Mouse (Mus musculus) limb, embryonic 11.5 days (tissue): ENCODE data around the gene Gm12248. TPM values are rescaled to one million over a fixed set of nuclear protein-coding genes. Genes with fewer than 3 reads are reported as not detected.
"Not testable (repeated sequence)": the region's sequence is repeated elsewhere in the genome, so short reads cannot be mapped to it uniquely, and the experiment has no call there.

Source experiments
- ATAC-seq: fragments of 200-750 bp; cut with Nextera tagmentation; 2 replicates; pipeline ENCODE4 v1.8.0; 2017; ENCODE audit warnings: low read depth; ENCODE audit not compliant: insufficient number of reproducible peaks, low FRiP score, low TSS enrichment
- DNase-seq: peaks from one replicate; pipeline ENCODE4 v3.0.0-alpha.2; 2015; ENCODE audit warnings: low spot score
- H3K27ac ChIP-seq: fragments of 300-500 bp; sonication (generic); replicated peaks from 2 replicates; pipeline ENCODE4 v1.5.1; 2014; ENCODE audit warnings: low read depth, mild to moderate bottlenecking, low read length
- H3K27me3 ChIP-seq: fragments of 300-500 bp; sonication (generic); 2 replicates; pipeline ENCODE4 v1.6.1; 2014; ENCODE audit warnings: mild to moderate bottlenecking, low read length, mixed read lengths; ENCODE audit not compliant: control insufficient read depth, insufficient read depth
- H3K36me3 ChIP-seq: fragments of 300-500 bp; sonication (generic); 2 replicates; pipeline ENCODE4 v1.6.1; 2014; ENCODE audit warnings: mild to moderate bottlenecking, low read length, moderate library complexity, mixed read lengths; ENCODE audit not compliant: control insufficient read depth, insufficient read depth
- H3K4me1 ChIP-seq: fragments of 300-500 bp; sonication (generic); 2 replicates; pipeline ENCODE4 v1.6.1; 2014; ENCODE audit warnings: low read length, mixed read lengths; ENCODE audit not compliant: control insufficient read depth, insufficient read depth
- H3K4me2 ChIP-seq: fragments of 300-500 bp; sonication (generic); 2 replicates; pipeline ENCODE4 v1.6.1; 2014; ENCODE audit warnings: low read depth, mild to moderate bottlenecking, moderate library complexity; ENCODE audit not compliant: severe bottlenecking
- H3K4me3 ChIP-seq: fragments of 300-500 bp; sonication (generic); 2 replicates; pipeline ENCODE4 v1.5.1; 2014; ENCODE audit warnings: low read depth, low read length
- H3K9ac ChIP-seq: fragments of 300-500 bp; sonication (generic); 2 replicates; pipeline ENCODE4 v1.6.1; 2014; ENCODE audit warnings: mild to moderate bottlenecking, low read length
- H3K9me3 ChIP-seq: fragments of 300-500 bp; sonication (generic); 2 replicates; pipeline ENCODE4 v1.6.1; 2016; ENCODE audit warnings: low read length; ENCODE audit not compliant: control insufficient read depth
- WGBS: fragments of 180-500 bp; shearing (Covaris S2); extraction: QIAGEN DNeasy Blood & Tissue Kit; methylation state at CpG from one replicate; pipeline ENCODE4 v1.1.7; 2014; 5-methylcytosine and 5-hydroxymethylcytosine counted together
- polyA plus RNA-seq: library from polyadenylated mRNA; unstranded; fragments of >200 nt; fragmentation: Nextera tagmentation; extraction: Ambion mirVana; gene quantifications from 2 replicates; pipeline ENCODE4 v1.2.1, GENCODE M21; 2014

The Gm12248 gene
- polyA plus RNA-seq, 1 experiment from 2014 or later: not detected

GRCm38 (mm10) chr11:58098366-58098720 lies 5.4 kb upstream of the Gm12248 start:
- 53% methylated on average over 5 of the region's 5 CpGs for WGBS
- not testable (repeated sequence) for H3K9me3 ChIP-seq

DNA sequence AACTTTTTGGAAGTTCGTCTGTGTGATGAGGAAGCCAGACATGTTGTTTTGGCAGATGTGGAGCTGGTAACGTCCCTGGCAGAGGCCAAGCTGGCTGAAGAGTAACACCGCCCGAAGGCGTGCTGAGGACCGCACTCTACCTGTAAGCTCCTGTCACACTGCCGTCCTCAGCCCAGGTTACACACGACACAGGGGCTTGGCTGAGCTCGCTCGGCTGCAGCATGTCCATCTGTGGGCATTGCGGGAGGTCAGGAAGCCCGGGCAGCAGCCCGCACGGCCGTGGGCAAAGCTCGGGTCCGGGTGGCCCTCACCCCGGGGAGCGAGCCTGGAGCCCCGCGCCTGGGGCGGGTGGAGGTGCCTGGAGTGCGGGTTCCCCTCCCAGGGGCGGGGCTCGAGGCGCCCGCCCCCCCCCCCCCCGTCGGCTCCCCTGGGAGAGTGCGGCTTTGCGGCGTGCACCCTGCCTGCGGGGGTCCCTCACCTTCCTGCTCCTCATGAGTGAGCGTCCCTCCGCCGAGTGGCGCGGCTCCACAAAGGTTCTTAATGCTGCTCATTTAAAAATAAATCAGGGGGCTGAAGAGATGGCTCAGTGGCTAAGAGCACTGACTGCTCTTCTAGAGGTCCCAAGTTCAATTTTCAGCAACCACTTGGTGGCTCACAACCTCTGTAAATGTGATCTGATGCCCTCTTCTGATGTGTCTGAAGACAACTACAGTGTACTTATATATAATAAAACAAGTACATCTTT lies 4.9 kb upstream of the Gm12248 start:
- Histone ChIP-seq H3K4me2 (peak overlapping the region; percentile 74), H3K4me1 (peaks cover 3% of the 10 kb centered on the region; the same call in 1 of the 2 replicates), H3K4me3 (peak overlapping the region; percentile 33), H3K27ac (no peak overlapping the region), H3K36me3 (no peaks in the 10 kb centered on the region), H3K27me3 (peaks cover 5% of the 10 kb centered on the region; the same call in 1 of the 2 replicates), H3K9me3 (no peaks in the 10 kb centered on the region), H3K9ac (no peak overlapping the region)
- under 1% methylated on average over 33 of the region's 38 CpGs for WGBS
- ATAC-seq: 0 out of 2 replicates have a peak, but pooled peaks have one; percentile 41
- DNase-seq: peak; percentile 43

More at GRCm38 (mm10) chr11:58098366-58098720, 5.4 kb upstream of the Gm12248 start:
- not testable (repeated sequence) for H3K4me1 ChIP-seq, H3K9ac ChIP-seq, DNase-seq, H3K4me2 ChIP-seq, H3K36me3 ChIP-seq, H3K27ac ChIP-seq, ATAC-seq, H3K4me3 ChIP-seq, H3K27me3 ChIP-seq

DNA sequence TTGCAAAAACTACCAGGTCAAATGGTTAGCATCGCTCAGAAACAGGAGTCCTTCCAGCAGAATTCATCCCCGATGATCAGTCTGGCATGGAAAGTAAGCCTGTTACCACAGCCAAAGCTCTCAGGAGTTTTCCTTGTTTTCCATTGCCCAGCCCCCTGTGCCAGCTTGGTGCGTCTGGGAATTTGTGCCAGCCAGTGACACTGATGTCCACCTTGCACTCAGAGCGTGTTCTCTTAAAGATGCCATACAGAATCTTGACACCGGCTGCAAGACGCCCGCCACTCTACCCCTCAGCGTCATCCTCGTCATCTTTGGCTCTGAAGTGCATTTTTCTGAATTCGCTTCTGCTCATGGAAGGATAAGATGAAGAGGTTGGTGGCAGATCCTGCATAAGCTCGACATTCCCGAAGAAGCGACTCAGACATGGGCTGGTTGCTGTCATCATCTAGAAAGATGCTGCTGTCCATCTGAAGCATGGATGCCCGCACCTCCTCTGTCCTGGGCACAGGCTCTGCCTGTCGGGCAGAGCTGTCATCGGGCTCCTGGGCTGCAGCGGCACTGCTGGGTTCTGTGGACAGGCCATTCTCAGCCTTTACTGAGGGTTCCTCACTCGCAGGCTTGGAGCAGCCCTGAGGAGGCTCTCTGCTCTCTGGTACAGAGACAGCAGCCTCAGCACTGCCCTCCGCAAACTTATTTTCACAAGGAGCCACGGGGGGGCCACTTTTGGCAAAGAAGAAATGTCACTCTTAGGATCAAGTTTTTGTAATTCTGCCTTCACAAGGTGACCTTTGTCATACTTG lies 4.1 kb upstream of the Gm12248 start:
- ATAC-seq (no peak), DNase-seq (peak; percentile 29)
- WGBS: 51% methylated on average over 20 of the region's 20 CpGs
- no peaks in the 10 kb centered on the region for H3K4me1 ChIP-seq
- H3K9me3 ChIP-seq: no peaks in the 10 kb centered on the region
- H3K27ac ChIP-seq: no peak overlapping the region
- H3K36me3 ChIP-seq: no peaks in the 10 kb centered on the region
- H3K4me3 ChIP-seq: peak overlapping the region; percentile 33; the same call in 1 of the 2 replicates
- H3K27me3 ChIP-seq: peaks cover 5% of the 10 kb centered on the region; the same call in 1 of the 2 replicates
- H3K9ac ChIP-seq: no peak overlapping the region
- H3K4me2 ChIP-seq: peak overlapping the region; percentile 74; the same call in 1 of the 2 replicates

DNA sequence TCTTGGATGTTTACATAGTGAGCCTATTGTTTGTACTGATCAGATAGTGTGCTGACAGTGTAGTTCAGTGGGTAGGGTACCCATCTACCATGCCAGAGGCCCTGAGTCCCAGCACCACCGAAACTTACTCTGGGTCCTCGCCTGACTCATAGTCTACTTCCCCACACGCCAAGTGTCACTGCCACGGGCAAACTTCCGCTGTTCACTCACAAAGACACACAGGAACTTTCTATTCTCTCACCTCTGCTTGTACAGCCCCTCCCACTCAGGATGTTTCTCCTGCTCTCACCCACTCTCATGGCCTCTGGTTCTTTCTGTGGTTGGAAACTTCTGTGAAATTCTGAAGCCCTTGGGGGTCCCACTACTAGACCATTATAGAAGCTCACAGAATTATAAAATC lies 3.2 kb upstream of the Gm12248 start:
- no peak for DNase-seq
- Histone ChIP-seq H3K9me3 (no peaks in the 10 kb centered on the region), H3K9ac (no peak overlapping the region), H3K4me1 (no peaks in the 10 kb centered on the region), H3K27ac (no peak overlapping the region), H3K27me3 (peaks cover 5% of the 10 kb centered on the region; the same call in 1 of the 2 replicates), H3K4me3 (no peak overlapping the region), H3K4me2 (no peak overlapping the region), H3K36me3 (no peaks in the 10 kb centered on the region)
- 77% methylated on average over 5 of the region's 5 CpGs for WGBS
- ATAC-seq: no peak

GRCm38 (mm10) chr11:58095561-58095960 lies 2.6 kb upstream of the Gm12248 start:
- no peaks in the 10 kb centered on the region for H3K4me1 ChIP-seq
- H3K27me3 ChIP-seq: peaks cover 5% of the 10 kb centered on the region; the same call in 1 of the 2 replicates
- no peaks in the 10 kb centered on the region for H3K36me3 ChIP-seq
- H3K9me3 ChIP-seq: no peaks in the 10 kb centered on the region
- H3K4me3 ChIP-seq: no peak overlapping the region
- H3K4me2 ChIP-seq: no peak overlapping the region
- DNase-seq (no peak), ATAC-seq (no peak)
- 82% methylated on average over 1 of the region's 1 CpGs for WGBS
- H3K9ac ChIP-seq: no peak overlapping the region
- no peak overlapping the region for H3K27ac ChIP-seq

DNA sequence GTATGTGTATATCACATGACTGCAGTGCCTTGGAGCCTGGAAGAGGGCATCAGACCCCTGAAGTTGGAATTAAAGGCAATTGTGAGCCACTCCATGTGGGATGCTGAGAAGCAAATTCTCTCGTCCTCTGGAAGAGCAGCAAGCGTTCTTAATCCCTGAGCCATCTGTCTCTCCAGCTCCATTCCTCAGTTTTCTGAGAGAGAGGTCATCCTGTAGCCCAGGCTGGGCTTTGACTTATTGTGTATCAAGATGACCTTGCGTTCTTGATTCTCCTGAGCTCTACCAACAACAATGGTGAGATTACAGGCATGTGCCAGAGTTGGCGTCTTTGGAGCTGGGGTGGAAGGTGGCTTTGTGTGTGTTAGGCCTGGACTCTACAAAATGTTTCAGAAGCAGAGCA lies 1.8 kb upstream of the Gm12248 start:
- ATAC-seq (no peak), DNase-seq (no peak)
- Histone ChIP-seq H3K4me2 (no peak overlapping the region), H3K9ac (no peak overlapping the region), H3K27me3 (peaks cover 5% of the 10 kb centered on the region; the same call in 1 of the 2 replicates), H3K4me1 (no peaks in the 10 kb centered on the region), H3K4me3 (no peak overlapping the region), H3K27ac (no peak overlapping the region), H3K36me3 (no peaks in the 10 kb centered on the region), H3K9me3 (no peaks in the 10 kb centered on the region)
- 83% methylated on average over 4 of the region's 4 CpGs for WGBS

GRCm38 (mm10) chr11:58092541-58092940 lies 393 bp downstream of the Gm12248 start:
- DNase-seq: no peak
- no peak for ATAC-seq
- Histone ChIP-seq H3K4me2 (peak overlapping the region; percentile 24; the same call in 1 of the 2 replicates), H3K9me3 (no peaks in the 10 kb centered on the region), H3K36me3 (no peaks in the 10 kb centered on the region), H3K27ac (no peak overlapping the region), H3K9ac (no peak overlapping the region), H3K4me1 (no peaks in the 10 kb centered on the region), H3K27me3 (peaks cover 2% of the 10 kb centered on the region; the same call in 1 of the 2 replicates), H3K4me3 (no peak overlapping the region)
- WGBS: 54% methylated on average over 4 of the region's 4 CpGs

- WGBS: 91% methylated on average over 6 of the region's 6 CpGs
- Histone ChIP-seq H3K27ac (no peak overlapping the region), H3K4me1 (no peaks in the 10 kb centered on the region), H3K4me2 (no peak overlapping the region), H3K36me3 (no peaks in the 10 kb centered on the region), H3K9me3 (no peaks in the 10 kb centered on the region), H3K9ac (no peak overlapping the region), H3K4me3 (no peak overlapping the region), H3K27me3 (no peaks in the 10 kb centered on the region)
- no peak for DNase-seq
- no peak for ATAC-seq
Observed at GRCm38 (mm10) chr11:58081716-58082115, 11.2 kb downstream of the Gm12248 start.
